Mouse (Mus musculus) urinary bladder, postnatal 14 days (tissue): ENCODE data around the gene Trp53rkb.

Experiments used
- DNase-seq: peaks from one replicate; pipeline ENCODE4 v3.0.0; 2021; ENCODE audit warnings: low spot score

Trp53rkb gene

DNA sequence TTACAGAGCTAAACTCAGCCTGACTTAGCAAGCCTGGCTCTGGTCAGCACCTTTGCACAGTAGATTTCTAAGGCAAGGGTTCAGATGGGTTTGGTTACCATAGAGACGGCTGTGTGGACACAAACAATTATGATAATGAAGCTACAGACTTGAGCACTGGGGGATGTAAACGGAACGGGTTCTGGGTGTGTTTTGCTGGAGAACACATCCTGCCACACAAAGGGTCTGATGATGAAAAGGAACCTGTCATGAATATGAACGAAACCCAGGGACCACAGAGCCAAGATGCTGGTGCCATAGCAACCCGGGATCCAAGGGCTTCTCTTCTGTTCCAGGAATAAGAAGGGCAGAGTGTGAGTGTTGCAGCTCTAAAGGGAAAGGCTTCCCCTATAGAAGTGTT is at the start of gene Trp53rkb:
Gene Trp53rkb (plus strand): TSS at position 177 of the 400 bp plus-strand sequence.
- DNase-seq, result no peak

DNA sequence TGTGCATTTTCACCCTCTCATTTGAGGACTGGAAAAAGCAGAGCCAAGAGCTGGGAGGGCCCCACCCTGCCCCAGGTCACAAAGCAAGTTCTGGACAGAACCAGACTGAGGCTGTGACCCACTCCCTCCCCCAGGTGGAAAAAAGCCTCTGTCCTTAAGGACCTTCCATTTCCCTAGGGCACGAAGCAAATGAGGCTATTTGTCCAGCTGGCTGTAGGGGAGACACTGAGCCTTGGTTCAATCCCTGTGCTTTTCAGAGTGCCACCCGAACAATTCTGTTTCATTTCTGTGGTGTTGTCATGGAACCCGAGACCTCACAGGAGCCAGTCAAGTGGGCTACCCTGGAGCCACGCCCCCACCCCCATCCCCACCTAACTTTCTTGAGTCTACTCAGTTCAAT is 48.8 kb upstream of the Trp53rkb start:
- no peak for DNase-seq

DNA sequence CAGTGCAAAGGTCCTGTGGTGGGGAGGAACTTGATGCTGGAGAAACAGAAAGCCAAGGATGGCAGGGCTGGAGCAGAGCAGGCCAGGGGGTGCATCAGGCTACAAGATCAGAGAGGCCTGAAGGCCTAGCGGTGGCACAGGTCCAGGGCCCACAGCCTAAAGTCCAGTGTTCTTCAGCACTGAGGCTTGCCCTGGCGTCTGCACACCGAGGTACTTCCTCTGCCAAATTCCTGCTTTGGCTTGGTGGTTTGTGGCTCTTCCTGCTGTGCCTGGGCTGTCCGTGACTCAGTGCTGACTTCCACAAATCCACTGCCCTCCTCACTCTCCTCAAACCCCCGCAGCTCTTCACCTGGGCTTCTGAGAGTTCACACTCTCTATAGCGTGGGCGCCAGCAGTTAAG is 47.9 kb upstream of the Trp53rkb start:
- no peak for DNase-seq

DNA sequence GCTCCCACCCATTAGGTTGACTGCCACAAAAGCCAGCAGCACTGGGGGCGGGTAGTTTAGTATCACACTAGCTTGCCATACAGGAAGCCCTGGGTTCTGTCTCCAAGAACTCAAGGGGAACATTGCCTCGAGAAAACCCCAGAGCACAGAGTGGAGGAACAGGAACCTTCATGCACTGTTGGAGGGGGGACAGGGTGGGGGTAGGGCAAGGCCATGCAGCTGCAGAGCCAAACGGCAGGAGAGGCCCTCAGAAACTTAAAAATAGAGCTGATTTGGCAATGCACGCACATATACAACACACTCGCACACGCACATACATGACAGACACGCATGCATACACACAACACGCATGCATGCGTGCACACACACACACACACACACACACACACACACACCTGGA is 46.5 kb upstream of the Trp53rkb start:
- DNase-seq, result no peak

DNA sequence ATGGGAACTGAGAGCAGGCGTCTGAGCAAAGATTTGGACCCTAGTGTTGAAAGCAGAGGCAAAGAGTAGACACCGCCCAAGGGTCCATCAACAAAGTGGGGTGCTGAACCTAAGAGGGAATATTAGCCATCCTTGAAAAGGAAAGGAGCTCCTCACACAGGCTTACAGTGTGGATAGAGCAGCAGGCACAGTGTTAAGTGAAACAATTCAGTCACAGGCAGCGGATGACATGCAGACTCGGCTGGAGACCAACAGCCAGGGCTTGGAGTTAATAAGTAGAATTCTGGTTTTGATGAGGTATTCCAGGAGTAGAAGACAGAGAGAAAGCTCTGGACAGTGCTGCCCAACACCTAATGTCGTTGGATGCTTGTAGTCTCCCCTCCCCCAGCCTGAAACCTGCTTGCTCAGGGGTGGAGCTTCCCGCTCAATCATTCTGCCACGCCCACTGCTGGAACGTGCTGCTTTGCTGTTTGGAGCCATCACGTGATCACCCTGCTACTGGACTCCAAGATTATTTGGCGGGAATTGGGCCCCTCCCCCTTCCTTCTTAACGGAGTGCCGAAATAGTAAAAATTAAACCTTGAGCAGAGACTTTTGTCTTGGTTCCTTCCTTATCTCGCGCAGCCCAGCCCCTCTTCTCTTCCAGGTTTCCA is 45.9 kb upstream of the Trp53rkb start:
- peak; percentile 26 for DNase-seq

DNA sequence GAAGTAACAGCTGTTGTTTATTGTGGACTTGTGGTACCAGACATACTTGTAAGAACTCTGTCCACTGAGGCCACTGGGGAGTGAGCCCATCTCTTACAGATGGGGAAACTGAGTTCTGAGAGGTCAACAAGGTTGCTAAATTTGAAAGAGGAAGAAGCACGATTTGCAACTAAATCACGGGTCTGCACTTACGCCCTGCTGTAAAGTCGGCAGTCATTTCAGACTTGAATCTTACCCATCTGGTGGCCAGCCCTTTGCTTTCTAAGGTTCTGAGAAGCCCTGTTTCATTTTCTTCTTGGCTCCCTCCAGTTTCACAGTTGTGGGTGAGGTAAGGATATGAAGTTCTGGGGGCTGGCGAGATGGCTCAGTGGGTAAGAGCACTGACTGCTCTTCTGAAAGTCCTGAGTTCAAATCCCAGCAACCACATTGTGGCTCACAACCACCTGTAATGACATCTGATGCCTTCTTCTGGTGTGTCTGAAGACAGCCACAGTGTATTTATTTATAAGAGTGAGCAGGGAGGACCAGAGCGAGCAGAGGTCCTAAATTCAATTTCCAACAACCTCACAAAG is 41.6 kb upstream of the Trp53rkb start:
- DNase-seq, result no peak

DNA sequence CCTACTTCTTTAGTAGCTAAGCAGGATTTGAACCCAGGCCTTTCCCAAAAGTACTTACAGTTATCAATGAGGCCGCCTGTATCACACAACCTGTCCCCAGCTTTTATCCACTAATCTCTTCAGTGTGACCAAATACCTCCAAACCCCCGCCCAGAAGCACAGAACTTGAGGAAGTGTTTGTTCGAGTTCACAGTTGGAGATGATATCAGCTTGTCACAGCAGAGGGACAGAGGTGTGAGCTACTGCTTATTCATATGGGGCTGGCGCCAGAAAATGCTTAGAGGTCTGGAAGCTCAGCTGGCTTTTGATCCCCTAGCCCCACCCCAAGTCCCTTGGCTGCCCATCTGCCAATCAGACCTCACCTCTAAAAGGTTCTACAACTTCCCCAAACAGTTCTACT is 38.1 kb upstream of the Trp53rkb start:
- no peak for DNase-seq

DNA sequence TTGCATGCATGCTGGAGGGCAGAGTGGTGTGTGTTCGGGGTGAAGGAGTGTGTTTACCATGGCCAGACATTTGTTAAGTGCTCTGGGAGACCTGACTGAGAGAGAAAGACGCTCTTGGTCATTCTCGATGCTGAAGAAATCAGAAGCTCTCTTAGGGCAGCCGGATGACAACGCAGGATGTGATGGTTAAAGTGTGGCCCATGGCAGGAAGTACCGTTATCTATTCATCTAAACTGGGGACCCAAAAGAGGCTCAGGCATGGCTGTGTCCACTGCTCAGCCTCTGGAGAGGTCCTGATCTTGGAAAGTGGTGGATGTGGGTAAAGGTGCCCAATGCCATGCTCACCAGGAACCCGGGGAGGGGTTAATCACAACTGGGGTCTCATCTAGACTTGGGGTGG is 37.6 kb upstream of the Trp53rkb start:
- no peak for DNase-seq

DNA sequence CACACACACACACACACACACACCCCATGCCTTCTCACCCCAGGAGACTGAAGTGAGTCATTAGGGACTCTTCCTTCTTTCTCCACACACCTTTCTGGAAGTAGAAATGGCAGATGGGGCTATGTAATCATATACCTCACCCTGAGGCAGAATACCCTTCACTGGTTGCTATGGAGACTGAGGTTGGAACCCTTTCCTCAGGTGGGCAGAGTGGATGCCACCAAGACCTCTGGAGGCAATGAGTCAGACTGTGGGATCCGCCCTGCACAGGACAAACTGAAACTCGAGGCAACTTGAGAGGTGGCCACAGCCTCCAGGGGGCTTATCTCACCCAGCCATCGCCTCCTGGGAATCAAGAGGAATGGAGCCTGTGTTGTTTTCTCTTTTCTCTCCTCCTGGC is 34.4 kb upstream of the Trp53rkb start:
- DNase-seq, result no peak

DNA sequence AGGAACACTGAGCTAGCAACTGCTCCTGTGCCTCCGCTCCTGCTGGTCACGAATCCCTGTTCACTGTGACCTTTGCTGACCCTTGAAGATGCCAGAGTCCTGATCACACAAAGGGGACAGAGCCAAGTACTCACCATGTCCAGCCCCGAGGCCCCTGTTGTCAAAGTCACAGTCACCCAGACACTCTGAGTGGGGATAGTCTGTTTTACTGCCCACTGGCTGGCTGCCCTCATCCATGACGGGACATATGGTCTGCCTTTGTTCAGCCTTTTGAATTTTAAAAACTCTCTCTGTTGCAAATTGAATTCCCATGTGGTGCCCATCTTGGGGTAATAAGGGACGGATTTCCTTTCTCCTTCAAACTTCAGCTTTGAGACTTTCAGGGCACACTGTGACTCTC is 28.3 kb upstream of the Trp53rkb start:
- DNase-seq, result no peak

DNA sequence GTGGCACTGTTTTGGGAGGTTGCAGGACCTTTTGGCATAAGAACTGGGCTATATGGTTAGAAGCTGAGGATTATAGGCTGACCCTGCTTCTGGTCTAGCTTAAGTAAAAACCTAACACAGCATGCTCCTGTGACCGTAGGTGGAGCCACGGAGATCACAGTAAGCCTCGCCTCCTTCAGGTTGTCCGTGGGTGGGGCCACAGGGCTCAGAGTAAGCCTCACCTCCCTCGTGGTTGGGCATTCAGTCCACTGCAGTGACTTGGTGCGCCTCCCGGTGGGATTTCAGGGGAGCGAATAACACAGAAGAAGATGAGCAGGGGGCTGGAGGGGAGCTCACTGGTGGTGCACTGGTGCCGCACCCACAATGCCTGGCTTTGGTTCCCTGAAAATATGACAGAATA is 24.7 kb upstream of the Trp53rkb start:
- DNase-seq, result no peak

DNA sequence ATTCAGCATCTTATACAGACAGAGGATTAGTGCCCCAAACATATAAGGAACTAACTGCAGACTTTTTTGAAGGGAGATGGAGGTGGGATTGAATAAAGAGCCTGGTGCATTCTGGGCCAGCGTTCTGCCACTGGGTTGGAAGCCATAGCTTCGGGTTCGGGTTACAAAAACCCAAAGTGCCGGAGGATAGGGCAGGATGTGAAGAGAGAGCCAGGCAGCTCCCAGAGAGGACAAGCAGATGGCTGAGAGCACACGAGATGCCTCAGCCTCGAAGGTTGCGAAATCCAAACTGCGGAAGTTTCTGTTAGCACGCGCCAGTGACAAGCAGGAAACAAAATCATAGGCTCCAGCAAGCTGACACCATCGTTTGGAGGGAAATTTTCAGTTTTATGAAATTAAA is 20.9 kb upstream of the Trp53rkb start:
- peak; percentile 43 for DNase-seq

DNA sequence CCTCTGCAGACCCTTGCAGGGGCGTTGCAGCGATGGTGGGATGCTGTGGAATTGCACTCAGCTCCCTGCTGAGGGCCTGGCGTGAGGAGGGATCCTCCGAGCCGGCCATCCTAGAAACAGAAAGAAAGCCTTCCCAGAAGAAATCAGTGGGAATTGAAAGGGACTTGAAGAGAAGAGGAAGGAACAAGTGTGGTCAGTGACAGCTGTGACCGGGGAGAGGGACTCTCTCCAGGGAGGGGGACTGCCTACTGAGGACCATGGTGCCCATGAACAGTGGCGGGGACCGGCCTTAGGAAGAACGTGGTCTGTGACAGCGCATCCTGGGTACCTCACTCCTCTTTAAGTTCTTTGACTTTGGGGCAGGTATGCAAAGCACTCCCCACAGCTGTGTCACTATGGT is 18.7 kb upstream of the Trp53rkb start:
- no peak for DNase-seq

DNA sequence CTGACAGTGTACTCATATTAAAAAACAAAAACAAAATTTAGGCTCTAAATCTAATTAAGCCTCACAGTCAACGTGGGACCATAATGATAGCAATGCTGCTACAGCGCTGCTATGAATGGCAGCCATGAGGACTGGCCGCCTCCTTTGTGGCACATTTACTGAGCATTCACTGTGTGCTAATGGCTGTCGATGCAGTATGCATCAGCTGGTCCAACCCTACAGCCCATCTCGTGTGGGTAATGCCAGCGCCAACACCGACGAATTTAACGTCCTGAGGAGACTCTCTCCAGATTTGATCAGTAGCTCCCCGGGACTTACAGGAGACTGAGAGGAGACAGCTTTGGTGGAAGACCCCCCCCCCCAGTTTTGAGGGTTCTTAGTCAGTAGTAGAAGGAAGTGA is 18.1 kb upstream of the Trp53rkb start:
- DNase-seq, result no peak

DNA sequence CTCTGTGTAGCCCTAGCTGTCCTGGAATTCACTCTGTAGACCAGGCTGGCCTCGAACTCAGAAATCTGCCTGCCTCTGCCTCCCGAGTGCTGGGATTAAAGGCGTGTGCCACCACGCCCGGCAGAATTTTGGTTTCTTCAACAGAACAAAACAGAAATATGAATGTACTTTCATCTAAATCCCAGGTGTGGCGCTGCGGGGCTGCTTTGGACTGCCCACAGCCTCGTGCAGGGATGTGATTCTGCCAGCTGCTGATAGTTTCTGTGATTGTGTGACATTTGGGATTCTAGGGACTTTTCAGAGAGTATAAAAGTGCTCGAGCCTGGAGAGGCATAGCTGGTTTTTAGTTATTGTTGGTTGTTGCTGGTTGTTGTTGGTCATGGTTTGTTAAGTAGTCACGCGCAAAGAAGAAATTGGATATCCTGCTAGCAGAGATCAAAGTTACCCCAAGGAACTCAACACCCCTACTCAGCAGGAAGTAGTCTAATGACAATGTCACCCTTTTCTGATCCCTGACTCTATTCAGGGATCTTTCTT is 16.9 kb upstream of the Trp53rkb start:
- no peak for DNase-seq

DNA sequence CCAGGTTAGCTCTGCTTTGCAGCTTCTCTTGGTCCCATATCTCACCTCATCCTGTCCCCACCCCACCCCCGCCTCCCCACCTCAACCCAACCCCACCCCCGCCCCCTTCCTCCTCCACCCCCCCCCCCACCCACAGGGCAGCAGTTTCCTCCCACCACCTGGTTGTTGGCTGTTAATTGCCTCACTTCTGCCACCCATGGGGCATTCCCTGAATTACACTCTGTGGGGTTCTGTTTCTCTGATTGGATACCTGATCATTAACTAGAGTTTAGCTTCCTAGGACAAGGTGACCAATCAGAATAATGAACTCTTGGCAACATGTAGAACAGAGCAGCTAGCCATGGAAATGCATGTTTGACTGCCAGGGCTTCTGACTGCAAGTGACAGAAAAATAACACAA is 16.1 kb upstream of the Trp53rkb start:
- DNase-seq, result no peak

DNA sequence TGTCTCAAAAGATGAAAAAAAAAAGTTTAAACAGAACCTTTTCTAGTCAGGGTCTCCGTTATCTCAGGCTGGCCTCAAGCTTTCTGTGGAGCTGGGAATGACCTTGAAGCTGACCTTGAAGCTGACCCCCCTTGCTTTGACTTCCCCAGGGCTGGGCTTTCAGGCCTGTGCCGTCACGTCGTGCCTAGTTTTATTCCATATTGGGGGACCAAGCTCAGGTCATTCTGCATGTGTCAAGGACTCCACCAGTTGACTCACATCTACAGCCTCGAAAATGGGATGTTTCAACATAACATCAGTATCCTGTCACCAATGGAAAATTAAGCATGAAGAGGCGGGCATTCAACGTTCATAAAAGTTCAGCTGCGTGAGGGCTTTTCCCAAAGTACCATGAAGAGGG is 12.4 kb upstream of the Trp53rkb start:
- DNase-seq, result no peak

DNA sequence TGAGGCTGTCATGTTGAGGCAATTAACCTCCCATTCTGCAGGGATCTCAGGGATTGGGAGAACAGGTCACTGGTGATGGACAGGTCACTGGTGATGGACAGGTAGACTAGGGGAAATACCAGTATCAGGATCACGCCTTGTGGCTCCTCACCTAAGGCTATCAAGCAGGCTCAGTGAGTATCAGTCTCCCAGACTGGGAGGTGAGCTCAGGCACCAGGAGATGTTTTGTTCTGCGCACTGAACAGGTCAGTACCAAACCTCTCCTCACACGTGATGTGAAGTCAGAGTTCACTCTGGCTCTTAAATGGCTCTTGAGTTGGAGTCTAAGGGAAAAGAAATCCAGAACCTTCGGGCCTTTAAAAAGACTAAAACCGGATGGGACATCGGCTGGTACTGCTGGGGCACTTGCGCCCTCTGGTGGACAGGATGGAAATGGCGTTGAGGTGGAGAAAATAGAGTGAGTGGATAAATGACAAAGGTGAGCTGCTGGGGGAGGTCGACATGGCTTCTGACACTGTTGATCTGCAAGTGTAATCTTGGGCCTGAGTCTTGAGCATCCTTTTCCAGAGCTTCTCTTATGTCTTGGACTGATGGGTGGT is 11.3 kb upstream of the Trp53rkb start:
- DNase-seq, result peak; percentile 68

DNA sequence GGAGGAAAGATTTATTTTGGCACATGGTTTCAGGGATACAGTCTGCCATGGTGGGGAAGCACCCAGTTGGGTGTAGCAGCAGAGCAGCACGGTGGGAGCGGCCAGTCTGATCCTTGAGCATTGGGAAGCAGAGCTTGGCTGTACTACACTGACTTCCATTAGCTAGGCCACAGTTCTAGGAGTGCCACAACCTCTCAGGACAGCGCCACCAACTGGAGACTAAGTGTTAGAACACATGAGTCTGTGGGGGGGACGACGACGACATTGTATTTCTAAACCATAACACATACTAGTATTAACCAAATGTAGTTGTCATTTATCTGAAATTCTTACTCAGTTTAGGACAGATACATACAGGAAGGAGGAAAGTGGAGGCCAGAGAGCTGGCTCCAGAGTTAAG is 8.0 kb upstream of the Trp53rkb start:
- DNase-seq, result no peak

DNA sequence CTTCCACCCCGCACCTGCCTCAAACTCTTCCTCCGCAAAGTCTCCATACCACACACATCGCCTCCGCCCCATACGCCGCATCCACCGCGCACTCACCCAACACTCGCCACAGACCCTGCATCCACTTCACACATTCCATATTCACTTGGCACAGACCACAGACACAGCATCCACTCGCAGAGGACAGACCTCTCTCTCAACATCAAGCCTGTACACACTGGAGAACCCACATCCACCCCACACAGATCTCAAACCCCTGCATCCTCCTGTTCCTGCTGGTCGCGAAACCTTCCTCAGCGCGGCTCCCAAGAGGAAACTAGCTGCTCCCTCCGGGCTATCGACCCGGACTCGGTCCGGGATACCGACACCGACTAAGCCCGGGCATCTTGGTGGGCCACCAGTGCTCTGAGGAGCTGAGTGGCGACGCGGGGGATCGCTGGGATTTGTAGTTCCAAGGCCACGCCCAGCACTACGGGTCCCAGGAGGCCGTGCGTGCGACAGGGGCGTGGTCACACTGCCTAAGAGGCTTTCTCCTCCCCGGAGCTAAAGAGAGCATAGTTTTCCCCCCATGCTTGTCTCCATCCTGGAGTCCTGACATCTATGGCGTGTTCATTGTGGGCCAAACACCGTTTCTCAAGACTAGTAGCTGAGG is 5.9 kb upstream of the Trp53rkb start:
- DNase-seq, result peak; percentile 92

DNA sequence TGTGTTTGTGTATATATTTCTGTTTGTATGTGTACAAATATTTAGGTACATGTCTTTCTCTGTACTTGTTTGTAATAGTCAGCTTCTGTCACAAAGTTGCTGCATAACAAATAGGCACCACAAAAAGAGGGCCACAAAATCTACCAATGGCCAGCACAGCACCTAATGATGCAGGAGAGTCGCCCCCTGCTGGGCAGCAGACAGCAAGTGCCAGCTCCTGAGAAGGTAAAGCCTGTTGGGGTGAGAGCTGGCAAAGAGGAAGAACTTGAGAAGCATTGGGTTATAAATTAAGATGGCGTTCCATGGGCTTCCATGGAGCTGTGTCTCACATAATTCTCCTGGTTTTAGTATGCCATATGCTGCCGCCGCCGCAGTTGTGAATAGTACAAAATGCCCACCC is 593 bp upstream of the Trp53rkb start:
- DNase-seq, result no peak

DNA sequence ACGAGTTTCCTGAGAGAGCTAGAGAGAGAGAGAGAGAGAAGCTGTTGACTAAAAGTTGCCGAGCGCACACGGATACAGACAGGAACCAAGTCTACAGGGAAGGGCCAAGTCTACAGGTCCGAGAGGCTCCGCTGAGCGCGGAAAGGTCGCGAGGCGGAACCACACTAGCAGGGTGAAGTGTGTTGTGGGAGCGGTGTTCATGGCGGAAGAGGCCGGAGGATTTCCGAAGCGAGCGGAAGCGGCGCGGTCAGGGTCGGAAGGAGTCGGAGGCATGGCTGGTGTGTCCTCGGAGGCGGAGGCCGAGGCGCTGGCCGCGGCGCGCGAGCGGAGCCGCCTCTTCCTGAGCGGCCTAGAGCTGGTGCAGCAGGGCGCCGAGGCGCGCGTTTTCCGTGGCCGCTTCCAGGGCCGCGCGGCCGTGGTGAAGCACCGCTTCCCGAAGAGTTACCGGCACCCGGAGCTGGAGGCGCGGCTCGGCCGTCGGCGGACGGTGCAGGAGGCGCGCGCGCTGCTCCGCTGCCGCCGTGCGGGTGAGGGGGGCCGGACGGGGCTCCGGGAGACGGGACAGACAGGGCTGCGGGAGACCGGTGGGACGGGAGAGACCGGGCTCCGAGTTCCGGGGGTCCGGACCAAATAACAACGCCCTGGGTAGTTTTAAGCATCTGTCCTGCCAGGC is 1.3 kb downstream of the Trp53rkb start:
- peak; percentile 85 for DNase-seq
